Mouse (Mus musculus): ENCODE results near the gene Gm13279. TPM values are rescaled to one million over a fixed set of nuclear protein-coding genes. Genes with fewer than 3 reads are reported as not detected.
"Not testable (repeated sequence)": the region's sequence is repeated elsewhere in the genome, so short reads cannot be mapped to it uniquely, and the experiment has no call there.

The Gm13279 gene
- total RNA-seq, 2 experiments from 2014 or later, result not detected

DNA sequence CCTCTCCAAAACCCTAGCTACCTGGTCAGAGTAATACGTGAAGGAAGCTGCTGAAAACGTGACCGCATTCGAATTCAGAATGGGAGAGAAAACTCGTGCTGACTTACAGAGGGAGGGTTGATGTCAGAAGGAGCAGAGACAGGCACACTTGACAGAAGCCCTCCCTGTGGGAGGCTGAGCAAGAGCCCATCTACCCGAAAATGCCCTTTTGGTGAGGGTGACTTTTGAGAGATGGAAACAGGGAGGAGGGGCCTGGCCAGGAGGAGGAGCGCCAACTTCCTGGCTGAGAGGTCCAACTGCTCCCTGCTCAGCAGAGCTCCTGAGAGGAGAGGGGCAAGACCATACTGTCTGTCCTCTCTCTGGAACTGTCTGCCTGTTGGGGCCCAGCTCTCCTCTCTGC lies 2.2 kb downstream of the Gm13279 start, which contains the start of gene Gm13285:
Gene Gm13285, plus strand, starts transcription at position 301 of the 400 bp plus-strand sequence.
- DNase-seq, result not testable (repeated sequence)

DNA sequence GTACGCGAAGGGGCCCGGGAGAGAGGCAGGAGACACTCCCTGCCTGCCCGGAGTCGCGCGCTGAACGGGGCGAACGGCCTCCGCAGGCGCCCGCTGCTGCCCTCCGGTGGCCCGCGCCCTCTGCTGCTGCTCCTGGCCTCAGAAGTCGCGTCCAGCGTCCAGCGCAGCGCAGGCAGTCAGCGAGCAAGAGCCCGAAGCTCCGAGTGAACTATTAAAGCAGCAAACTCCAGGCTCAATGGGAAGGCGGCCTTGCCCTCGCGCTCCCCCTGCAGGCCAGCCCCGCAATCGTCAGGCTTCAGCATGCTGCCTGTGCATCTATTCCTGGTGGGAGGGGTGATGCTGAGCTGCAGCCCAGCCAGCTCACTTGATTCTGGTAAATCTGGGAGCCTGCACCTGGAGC lies 5.8 kb downstream of the Gm13279 start, which contains the start of gene Gm13287:
Gene Gm13287, plus strand, starts transcription at position 301 of the 400 bp plus-strand sequence.
- DNase-seq, result not testable (repeated sequence)

DNA sequence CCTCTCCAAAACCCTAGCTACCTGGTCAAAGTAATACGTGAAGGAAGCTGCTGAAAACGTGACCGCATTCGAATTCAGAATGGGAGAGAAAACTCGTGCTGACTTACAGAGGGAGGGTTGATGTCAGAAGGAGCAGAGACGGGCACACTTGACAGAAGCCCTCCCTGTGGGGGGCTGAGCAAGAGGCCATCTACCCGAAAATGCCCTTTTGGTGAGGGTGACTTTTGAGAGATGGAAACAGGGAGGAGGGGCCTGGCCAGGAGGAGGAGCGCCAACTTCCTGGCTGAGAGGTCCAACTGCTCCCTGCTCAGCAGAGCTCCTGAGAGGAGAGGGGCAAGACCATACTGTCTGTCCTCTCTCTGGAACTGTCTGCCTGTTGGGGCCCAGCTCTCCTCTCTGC lies 8.0 kb downstream of the Gm13279 start, which contains the start of gene Gm13288:
Gene Gm13288, plus strand, starts transcription at position 301 of the 400 bp plus-strand sequence.
- DNase-seq, result not testable (repeated sequence)

DNA sequence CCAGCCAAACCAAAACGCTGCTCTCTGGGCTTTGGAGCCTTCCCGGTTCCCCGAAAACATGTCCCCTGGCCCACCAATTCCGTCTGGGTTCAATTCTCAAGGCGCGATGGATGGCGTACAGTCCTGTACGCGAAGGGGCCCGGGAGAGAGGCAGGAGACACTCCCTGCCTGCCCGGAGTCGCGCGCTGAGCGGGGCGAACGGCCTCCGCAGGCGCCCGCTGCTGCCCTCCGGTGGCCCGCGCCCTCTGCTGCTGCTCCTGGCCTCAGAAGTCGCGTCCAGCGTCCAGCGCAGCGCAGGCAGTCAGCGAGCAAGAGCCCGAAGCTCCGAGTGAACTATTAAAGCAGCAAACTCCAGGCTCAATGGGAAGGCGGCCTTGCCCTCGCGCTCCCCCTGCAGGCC lies 8.6 kb downstream of the Gm13279 start:
- peak; percentile 50 for DNase-seq

DNA sequence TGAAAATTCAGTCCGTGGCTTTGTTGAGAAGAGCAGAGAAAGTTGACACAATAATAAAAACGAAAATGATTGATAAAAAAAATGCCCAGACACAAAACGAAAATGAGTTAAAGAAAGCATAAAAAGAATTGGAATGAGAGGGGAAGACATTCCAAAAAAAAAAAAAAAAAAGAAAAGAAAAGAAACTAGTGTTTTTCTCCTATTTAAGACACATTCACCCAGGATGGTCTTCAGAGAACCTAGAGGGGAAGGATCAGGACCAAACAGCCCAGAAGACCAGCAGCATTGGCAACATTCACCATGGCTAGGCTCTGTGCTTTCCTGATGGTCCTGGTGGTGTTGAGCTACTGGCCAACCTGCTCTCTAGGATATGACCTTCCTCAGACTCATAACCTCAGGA lies 18.7 kb downstream of the Gm13279 start, which contains the start of gene Ifna7:
Gene Ifna7, plus strand, starts transcription at position 301 of the 400 bp plus-strand sequence.
- no peak for DNase-seq

DNA sequence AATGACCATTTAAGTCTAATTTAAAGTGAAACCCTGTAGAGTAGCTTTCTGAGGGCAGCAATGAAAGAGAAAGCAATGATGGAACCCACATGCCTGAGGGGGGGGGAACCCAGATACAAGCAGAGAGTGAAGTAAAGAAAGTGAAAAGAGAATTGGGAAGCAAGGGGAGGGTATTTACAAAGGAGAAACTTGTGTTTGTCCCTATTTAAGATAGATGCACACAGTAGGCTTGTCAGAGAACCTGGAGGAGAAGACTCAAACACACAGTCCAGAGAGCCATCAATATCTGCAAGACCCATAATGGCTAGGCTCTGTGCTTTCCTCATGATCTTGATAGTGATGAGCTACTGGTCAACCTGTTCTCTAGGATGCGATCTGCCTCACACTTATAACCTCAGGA lies 22.5 kb downstream of the Gm13279 start, which contains the start of gene Ifna11:
Gene Ifna11, plus strand, starts transcription at position 301 of the 400 bp plus-strand sequence.
- no peak for DNase-seq

DNA sequence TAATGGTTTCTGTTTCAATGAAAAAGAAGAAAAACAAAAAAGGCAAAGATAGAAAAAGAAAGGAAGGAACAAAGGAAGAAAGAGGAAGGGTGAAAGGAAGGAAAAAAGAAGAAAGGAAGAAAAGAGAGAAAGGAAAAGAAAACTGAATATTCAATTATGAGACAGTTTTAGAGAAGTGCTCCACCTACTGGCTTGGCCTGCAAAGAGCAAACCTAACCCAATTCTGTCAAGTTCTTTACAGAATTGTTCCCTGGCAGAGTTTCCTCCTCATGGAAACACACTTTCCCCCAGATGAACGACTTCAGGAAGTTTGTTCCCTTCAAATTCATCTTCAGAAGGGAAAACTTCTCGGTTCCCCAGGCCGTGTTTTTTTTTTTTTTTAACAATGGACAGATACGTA lies 25.8 kb downstream of the Gm13279 start:
- no peak for DNase-seq

DNA sequence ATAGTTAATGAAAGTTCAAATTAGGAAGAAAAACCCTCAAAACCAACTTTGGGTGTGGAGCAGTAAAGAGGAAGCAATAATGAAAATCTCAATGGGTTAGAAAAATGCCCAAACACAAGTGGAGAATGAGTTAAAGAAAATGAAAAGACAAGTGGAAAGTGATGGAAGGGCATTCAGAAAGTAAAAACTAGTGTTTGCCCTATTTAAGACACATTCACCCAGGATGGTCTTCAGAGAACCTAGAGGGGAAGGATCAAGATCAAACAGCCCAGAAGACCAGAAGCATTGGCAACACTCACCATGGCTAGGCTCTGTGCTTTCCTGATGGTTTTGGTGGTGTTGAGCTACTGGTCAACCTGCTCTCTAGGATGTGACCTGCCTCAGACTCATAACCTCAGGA lies 29.9 kb downstream of the Gm13279 start, which contains the start of gene Ifna6:
Gene Ifna6, plus strand, starts transcription at position 301 of the 400 bp plus-strand sequence.
- DNase-seq, result not testable (repeated sequence)

DNA sequence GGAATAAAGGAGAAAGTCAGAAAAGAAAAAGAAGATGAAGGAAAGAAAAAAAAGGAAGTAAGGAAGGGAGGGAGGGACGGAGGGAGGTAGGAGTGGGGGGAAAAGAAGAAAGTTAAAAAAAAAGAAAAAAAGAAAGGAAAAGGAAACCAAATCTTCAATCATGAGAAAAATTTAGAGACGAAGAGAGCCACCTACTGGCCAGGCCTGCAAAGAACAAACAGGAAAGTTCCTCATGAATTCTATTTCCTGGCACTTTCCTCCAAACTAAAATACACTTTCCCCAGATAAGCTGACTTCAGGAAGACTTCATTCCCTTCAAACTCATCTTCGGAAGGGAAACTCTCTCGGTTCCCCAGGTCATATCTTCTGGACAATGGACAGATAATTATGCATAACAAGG lies 33.3 kb downstream of the Gm13279 start:
- DNase-seq, result peak; percentile 21

DNA sequence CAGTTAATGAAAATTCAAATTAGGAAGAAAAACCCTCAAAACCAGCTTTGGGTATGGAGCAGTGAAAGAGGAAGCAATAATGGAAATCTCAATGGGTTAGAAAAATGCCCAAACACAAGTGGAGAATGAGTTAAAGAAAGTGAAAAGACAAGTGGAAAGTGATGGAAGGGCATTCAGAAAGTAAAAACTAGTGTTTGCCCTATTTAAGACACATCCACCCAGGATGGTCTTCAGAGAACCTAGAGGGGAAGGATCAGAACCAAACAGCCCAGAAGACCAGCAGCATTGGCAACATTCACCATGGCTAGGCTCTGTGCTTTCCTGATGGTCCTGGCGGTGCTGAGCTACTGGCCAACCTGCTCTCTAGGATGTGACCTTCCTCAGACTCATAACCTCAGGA lies 38.0 kb downstream of the Gm13279 start, which contains the start of gene Ifna5:
Gene Ifna5, plus strand, starts transcription at position 301 of the 400 bp plus-strand sequence.
- not testable (repeated sequence) for DNase-seq

DNA sequence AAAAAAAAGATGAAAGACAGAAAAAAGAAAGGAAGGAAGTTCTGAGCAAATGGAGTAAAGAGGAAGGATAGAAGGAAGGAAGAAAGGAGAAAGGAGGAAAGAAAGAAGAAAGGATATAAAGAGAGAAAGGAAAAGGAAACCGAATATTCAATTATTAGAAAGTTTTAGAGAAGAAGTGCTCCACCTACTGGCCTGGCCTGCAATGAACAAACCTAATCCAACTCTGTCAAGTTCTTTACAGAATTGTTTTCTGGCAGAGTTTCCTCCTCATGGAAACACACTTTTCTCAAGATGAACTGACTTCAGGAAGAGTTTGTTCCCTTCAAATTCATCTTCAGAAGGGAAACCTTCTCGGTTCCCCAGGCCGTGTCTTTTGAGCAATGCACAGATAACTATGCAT lies 41.6 kb downstream of the Gm13279 start:
- peak; percentile 12 for DNase-seq

DNA sequence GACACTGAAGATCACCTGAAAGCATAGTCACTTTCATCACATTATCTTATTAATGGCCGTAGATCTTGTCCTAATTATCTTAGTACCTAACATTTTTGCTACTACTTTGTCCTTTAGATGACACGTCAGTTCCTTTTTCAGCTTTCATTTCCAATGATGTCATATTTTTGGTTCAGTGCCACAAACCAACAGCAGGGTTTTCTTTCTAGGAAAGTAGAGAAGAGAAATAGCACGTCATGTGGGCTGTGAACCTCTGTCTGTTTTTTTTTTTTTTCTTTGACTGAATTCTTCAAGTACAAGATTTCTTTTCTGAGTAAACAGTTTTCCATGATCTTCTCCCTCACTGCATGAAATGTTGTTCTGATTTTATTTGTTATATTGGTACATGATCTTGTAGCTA lies 42.9 kb downstream of the Gm13279 start:
- DNase-seq, result no peak

DNA sequence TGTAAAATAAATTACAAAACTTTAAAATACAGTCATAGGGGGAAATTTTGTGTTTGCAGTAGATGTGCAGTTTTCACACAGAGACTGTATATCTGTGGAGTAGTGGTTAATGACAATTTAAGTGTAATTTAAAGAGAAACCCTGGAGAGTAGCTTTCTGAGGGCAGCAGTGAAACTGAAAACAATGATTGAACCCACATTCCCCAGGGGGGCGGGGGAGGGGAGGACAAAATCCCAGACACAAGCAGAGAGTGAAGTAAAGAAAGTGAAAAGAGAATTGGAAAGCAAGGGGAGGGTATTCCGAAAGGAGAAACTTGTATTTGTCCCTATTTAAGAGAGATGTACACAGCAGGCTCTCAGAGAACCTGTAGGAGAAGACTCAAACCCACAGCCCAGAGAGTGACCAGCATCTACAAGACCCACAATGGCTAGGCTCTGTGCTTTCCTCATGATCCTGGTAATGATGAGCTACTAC lies 44.3 kb downstream of the Gm13279 start, which contains the start of gene Ifna4:
Gene Ifna4, plus strand, starts transcription at position 424 of the 474 bp plus-strand sequence.
- no peak for DNase-seq

DNA sequence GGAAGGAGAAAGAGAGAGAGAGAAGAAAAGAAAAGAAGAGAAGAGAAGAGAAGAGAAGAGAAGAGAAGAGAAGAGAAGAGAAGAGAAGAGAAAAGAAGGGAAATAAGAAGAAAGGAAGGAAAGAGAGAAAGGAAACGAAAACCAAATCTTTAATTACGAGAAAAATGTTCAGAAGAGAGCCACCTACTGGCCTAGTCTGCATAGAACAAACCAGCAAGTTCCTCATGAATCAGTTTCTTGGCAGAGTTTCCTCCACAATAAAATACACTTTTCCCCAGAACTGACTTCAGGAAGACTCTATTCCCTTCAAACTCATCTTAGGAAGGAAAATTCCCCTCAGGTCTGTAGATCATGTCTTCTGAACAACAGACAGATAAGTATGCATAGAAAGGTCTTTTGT lies 48.1 kb downstream of the Gm13279 start:
- DNase-seq, result no peak

Other genes starting within 250 kb of the Gm13279 start
- not detected for gene Ifna15, start 239.2 kb upstream of the Gm13279 start, total RNA-seq (2021)
- gene Ifna14, start 225.6 kb upstream of the Gm13279 start, total RNA-seq (2021), result not detected
- gene Ifna9, start 205.0 kb upstream of the Gm13279 start, total RNA-seq (2021), result not detected
- not detected for gene Ifna12, start 194.0 kb upstream of the Gm13279 start, total RNA-seq (2021)
- gene C87499, start 163.0 kb upstream of the Gm13279 start, total RNA-seq (2021), result not detected
- gene Ifna13, start 152.9 kb upstream of the Gm13279 start, total RNA-seq (2021), result not detected
- gene Ifna16, start 120.5 kb upstream of the Gm13279 start, total RNA-seq (2021), result not detected
- not detected for gene Ifna2, start 113.5 kb upstream of the Gm13279 start, total RNA-seq (2021)
- not detected for gene Ifnab, start 106.0 kb upstream of the Gm13279 start, total RNA-seq (2021)
- gene Gm26566, start 75.6 kb upstream of the Gm13279 start, total RNA-seq (2021), result under 1 TPM; 0.36 to 0.52 TPM
- gene Klhl9, start 74.9 kb upstream of the Gm13279 start, total RNA-seq (2021), result 10 to 100 TPM; 89.6 to 91.9 TPM
- gene Gm13271, start 42.5 kb upstream of the Gm13279 start, total RNA-seq (2021), result not detected
- not detected for gene Gm13283, start 37.3 kb upstream of the Gm13279 start, total RNA-seq (2021)
- gene Gm13290, start 23.6 kb upstream of the Gm13279 start, total RNA-seq (2021), result not detected
- gene Gm13289, start 20.5 kb upstream of the Gm13279 start, total RNA-seq (2021), result not detected
- gene Gm13272, start 17.5 kb upstream of the Gm13279 start, total RNA-seq (2021), result not detected
- under 1 TPM in 1 of 2 experiments, not detected in 1; 0.23 TPM for gene Ifnz, start 15.3 kb upstream of the Gm13279 start, total RNA-seq (2021)
- not detected for gene Gm13276, start 11.7 kb upstream of the Gm13279 start, total RNA-seq (2021)
- gene Gm13277, start 8.8 kb upstream of the Gm13279 start, total RNA-seq (2021), result not detected
- gene Gm13278, start 5.8 kb upstream of the Gm13279 start, total RNA-seq (2021), result not detected
- not detected for gene Gm13275, start 2.9 kb upstream of the Gm13279 start, total RNA-seq (2021)
- gene Gm13285, start 2.3 kb downstream of the Gm13279 start, total RNA-seq (2021), result under 1 TPM in 1 of 2 experiments, not detected in 1; 0.31 TPM
- gene Gm13287, start 5.9 kb downstream of the Gm13279 start, total RNA-seq (2021), result not detected
- gene Gm13288, start 8.1 kb downstream of the Gm13279 start, total RNA-seq (2021), result under 1 TPM in 1 of 2 experiments, not detected in 1; 0.14 TPM
- not detected for gene Ifna7, start 18.8 kb downstream of the Gm13279 start, total RNA-seq (2021)
- gene Ifna11, start 22.6 kb downstream of the Gm13279 start, total RNA-seq (2021), result not detected
- not detected for gene Ifna6, start 30.0 kb downstream of the Gm13279 start, total RNA-seq (2021)
- gene Ifna5, start 38.1 kb downstream of the Gm13279 start, total RNA-seq (2021), result not detected
- gene Ifna4, start 44.5 kb downstream of the Gm13279 start, total RNA-seq (2021), result not detected
- not detected for gene Ifna1, start 52.7 kb downstream of the Gm13279 start, total RNA-seq (2021)
- gene Ifne, start 82.8 kb downstream of the Gm13279 start, total RNA-seq (2021), result not detected

All from heart, postnatal 4 days (tissue).